Mouse (Mus musculus) cerebellum, postnatal 4 days (tissue): Measurements from ENCODE around the gene Ralb.

Experiments
- DNase-seq, 2 experiments: peaks; one replicate each; pipeline ENCODE4 v3.0.0; 2022; ENCODE audit warnings: low spot score in 2 of 2, mixed read lengths in 1 of 2

The Ralb gene

DNA sequence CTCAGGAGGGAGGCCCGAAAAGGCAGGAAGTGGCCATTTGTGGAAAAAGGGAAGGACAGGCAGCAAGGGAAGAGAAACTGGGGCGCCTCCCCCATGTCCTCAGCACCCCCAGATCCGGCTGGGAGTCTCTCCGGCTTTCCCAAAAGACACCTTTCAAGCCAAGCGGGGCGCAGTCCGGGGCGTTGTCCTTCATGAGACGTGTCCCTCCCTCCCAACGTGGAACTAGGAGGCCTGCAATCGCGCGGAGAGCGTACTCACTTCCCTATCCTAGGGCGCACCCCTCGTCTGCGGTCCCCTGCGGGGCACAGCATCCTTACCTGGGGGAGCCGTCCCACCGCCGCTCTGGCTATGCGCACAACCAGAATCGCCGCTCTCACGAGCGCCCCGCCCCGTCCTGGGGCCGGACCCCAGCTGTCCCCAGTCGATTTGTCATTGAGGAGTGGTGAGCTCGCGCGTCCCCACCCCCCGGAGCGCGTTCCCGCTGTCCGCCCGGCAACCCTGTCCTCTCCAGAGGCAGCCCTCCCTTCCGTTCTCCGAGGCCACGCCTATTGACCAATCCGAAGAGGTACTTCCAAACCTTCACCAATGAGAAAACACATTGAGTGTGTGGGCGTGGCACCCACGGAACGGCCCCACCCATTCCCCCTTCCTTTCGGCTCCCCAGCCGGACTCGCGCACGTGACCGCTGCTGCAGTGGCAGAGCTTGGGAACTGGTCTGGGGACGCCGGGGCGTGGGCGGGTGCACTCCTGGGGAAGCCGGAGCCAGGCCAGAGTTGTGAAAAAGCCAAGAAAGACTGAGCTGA lies at the start of gene Ralb:
Gene Ralb (minus strand): TSS at position 535 of the 803 bp plus-strand sequence.
- peak; percentile 86 to 90 for DNase-seq

GRCm38 (mm10) chr1:119551651-119552050 lies 47.1 kb upstream of the Ralb start:
- DNase-seq, result no peak

GRCm38 (mm10) chr1:119550064-119550463 lies 45.5 kb upstream of the Ralb start:
- no peak for DNase-seq

GRCm38 (mm10) chr1:119549327-119549689 lies 44.7 kb upstream of the Ralb start:
- DNase-seq, result no peak

- DNase-seq, result peak; percentile 51 to 76
Observed at GRCm38 (mm10) chr1:119548668-119549326, 44.2 kb upstream of the Ralb start.

DNA sequence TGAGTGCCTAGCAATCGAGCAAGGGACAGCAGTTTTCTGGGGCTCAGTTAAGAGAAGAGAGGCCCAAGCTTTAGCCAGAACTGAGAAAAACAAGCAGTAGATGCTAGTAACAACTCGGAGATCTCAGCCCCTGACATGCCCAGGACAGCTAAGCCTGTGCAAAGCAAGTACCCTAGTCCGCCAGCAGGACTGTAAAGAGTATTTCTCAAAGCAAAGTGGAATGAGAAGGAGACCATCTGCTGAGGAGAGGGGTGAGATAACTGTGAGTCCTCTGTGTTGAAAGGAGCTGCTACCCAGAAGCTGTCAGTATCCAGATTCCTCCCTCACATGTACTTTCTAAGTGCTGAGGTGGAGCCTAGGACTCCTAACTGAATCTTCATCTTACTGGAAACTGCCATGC lies 41.9 kb upstream of the Ralb start:
- DNase-seq, result no peak

DNA sequence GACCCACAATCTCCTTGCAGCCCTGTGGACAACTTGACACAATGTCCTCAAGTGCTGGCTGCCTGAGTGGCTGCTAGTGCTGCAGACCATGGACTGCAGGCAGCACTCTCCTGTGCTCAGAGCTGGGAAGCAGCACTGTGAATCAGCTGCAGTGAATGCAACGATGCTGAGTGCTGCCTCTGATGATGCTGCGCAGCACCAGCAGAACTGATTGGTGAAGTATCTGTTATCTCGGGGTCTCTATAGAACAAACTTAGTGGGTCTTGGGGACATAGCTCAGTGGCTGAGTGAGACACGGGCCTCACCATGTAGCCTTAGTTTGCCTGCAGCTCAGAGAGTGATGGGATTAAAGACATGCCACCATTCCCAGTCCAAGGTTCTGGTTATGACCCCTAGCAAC lies 41.1 kb upstream of the Ralb start:
- DNase-seq, result no peak

DNA sequence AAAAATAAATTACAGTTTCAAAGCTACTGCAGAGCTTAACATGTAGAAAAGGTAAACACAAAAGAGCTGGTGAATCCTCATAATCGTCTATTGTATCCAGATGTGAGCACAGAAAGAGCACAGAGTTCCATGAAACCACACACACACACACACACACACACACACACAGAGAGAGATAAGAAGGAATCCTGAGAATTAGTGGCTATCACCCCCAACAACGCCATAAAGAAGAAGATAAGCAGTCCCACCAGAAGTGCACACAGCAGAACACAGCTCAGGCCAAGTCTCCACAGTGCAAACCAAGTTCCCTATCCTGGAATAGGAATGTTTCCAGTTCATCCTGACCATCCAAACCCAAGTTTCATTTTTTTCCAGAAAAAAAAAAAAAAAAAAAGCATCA lies 40.6 kb upstream of the Ralb start:
- DNase-seq, result no peak

DNA sequence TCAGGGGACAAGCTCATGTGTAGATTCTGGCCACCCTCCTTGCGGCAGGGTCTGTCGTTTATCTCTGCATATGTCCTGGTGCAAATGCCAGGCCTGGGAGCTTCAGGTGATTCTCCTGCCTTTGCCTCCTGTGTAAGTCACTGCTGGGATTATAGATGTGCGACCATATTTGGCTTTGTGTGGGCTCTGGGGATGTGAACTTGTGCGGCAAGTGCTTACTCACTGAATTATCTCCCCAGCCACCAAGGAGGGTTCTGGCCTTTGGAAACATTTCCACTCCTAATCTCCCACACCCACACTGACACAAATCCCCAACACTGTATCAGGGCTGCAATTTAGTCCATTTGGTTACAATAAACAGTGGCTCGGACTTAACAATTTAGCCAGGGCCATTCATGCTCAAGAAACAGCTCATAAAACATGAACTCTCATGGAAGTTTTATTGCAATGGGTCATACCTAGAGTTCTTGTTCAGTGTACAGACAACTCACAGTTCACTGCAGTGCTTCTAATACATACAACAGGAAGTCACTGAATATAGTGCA lies 40.1 kb upstream of the Ralb start:
- DNase-seq, result no peak

DNA sequence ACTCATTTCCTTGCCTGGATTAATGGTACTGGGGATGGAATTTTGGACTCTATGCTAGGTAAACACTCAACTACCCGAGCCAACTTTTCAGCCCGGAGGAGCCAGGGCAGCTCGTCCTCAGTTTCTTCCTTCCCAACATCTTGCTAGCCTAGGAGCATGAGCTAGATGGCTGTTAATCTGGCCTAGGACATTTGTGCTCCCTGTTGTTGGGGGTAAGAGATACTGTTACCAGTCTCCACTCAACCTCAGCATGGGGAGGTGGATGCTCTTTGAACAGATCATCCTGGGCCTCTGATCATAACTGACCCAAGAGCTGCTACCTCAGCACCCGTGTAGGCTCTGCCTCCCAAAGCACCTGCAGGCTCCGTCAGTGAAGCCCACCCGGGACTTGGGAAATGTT lies 38.7 kb upstream of the Ralb start:
- no peak for DNase-seq

- DNase-seq, result no peak
Observed at GRCm38 (mm10) chr1:119541570-119541969, 37.0 kb upstream of the Ralb start.

DNA sequence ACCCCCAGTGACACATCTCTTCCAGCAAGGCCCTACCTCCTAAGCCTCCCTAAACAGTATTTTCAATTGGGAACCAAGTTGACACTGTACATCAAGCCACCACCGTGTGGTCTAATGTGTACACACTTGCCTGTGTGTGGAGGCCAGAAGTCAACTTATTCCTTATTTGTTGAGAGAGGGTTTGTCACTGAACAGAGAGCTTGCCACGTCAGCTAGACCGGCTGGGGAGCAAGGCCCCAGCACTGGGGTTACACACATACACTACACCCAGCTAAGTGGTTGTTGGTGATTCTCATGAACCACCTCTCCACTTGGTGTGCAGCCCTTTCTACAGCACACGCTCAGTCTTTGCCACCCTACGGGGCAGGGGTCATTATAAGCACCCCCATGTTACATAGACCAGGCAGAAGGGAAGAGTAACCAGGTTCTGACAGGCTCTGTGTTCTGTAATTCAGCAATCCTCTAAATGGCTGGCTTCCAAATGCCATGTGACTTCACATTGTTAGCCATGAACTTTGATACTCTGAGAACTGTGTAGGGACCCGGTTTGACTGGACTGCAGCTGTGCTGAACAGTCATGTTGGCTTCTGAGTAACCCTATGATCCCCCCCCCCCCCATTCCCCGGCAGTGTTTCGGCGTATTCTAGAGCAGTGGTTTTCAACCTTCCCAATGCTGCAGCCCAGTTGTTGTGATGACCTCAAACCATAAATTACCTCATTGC lies 36.4 kb upstream of the Ralb start:
- DNase-seq, result no peak

- DNase-seq, result no peak
Observed at GRCm38 (mm10) chr1:119539252-119539651, 34.7 kb upstream of the Ralb start.

DNA sequence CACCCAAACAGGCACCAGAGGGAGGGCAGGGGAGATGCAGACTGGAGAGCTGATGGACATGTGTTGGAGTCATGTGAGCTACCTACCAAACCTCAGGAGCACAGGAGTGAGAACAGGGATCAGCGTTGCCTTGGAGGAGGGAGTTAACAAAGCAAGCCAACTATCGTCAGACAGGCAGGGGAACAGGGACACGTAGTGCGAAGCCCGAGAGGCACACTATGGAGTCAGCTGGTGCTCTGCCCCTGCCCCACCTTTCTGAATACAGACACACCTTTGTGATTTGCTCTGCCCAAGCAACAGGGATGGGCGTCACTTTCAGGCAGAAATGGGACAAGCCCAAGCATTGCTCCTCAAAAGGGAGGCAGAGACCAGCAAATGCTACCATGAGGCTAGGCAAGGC lies 33.1 kb upstream of the Ralb start:
- DNase-seq, result no peak

GRCm38 (mm10) chr1:119536122-119536521 lies 31.5 kb upstream of the Ralb start:
- DNase-seq, result no peak

- DNase-seq, result no peak
Observed at GRCm38 (mm10) chr1:119534341-119534740, 29.7 kb upstream of the Ralb start.

- peak in 1 of 2 experiments; percentile 36 for DNase-seq
Observed at GRCm38 (mm10) chr1:119533093-119533805, 28.7 kb upstream of the Ralb start.

DNA sequence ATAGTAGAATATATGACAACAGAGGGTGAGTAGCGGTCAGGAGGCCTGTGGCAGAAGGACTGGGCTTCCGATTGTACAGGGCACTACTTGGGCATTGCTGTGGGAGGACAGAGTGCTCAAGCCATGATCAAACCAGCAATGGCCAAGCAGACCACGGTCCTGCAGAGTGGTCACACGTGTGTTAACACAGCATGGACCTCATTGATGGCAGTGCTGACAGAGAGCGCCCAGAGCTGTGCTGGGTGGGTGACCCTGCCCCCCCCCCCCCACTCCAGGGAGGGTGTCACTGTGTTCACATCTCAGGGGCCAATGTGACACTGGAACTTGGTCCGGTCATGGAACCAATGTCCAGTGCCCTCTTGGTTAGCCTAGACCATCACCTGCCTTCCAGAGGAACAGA lies 27.6 kb upstream of the Ralb start:
- no peak for DNase-seq

GRCm38 (mm10) chr1:119530941-119531340 lies 26.3 kb upstream of the Ralb start:
- no peak for DNase-seq

GRCm38 (mm10) chr1:119525689-119526591 lies 21.3 kb upstream of the Ralb start, which contains the start of gene Tmem185b:
TSS of gene Tmem185b (plus strand) at chr1:119526160.
- DNase-seq, result peak; percentile 79 to 91
